Mouse (Mus musculus): ENCODE measurements at regions not wholly inside any gene's neighbourhood (a gene's known extent, or its start where the extent isn't known, plus 50 kb on each side); places are given as distances from the start of the nearest gene placed in this dataset.

DNA sequence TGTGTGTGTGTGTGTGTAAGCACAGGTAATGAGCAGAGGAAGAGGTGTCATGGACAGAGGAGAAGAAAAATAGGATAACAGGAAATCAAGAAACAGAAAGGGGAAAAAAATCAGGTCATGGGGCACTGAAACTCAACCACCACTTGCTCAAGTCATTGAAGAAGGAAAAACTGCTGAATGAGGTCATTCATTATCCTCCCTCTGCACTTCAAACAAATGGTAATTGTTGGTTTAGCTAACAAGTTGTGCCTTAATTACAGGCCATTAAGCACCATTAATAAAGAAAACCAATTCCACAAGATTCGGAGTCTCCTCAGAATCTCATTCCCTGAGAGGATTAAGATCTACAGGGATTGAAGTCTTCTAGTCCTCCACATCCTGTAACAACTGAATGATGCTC is 266.5 kb upstream of the Trib2 start:
- in situ Hi-C loops (cut with MboI, MseI), result no loop called here

- in situ Hi-C loops (cut with MboI, MseI), result no loop called here
Measured at GRCm38 (mm10) chr12:16077215-16077614, 260.5 kb upstream of the Trib2 start.

DNA sequence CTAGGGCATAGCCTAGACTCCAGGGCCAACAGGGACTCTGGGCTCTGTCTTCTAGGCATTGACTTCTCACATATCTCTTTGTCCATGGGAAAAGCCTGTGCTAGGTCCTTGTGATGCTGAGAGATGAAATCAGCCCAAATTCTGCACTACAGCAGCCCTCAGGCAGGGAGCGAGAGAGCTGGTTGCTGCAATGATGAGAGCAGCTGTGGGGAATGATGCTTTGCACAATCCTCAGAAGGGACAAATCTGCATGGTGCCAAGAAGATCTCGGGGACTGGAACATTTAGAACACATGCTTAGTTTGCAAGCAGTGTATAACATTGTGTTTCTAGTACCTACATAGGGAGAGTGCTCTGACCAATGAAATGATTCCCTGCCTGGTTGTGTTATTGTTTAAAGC is 259.2 kb upstream of the Trib2 start:
- in situ Hi-C loops (cut with MboI, MseI), result no loop called here

- in situ Hi-C loops (cut with MboI, MseI), result no loop called here
Measured at GRCm38 (mm10) chr12:16068940-16069339, 252.2 kb upstream of the Trib2 start.

- in situ Hi-C loops (cut with MboI, MseI), result loop anchor here (5.0 kb wide), 1 partner anchor 45 kb away; no protein-coding TSS in a partner anchor
Measured at GRCm38 (mm10) chr12:16062689-16063088, 246.0 kb upstream of the Trib2 start.

DNA sequence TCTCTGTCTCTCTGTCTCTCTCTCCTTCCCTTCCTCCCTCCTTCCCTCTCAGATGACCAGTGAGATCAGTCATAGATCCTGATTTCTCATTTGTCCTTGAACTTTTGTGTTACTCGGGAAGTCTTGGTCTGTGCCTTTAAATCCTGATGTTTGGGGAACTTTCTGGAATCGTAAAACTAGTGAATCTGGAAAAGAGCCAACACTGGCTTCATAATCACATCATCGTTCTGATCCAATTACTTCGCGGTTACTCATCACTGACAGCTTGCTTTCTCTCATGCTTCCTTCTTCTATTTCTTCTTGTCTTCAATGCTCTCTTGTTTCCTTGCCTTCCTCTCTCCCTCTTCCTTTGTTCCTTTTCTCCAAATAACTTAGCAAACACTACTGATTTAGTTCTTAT is 243.7 kb upstream of the Trib2 start:
- in situ Hi-C loops (cut with MboI, MseI), result loop anchor here (5.0 kb wide), 1 partner anchor 47 kb away; no protein-coding TSS in a partner anchor

DNA sequence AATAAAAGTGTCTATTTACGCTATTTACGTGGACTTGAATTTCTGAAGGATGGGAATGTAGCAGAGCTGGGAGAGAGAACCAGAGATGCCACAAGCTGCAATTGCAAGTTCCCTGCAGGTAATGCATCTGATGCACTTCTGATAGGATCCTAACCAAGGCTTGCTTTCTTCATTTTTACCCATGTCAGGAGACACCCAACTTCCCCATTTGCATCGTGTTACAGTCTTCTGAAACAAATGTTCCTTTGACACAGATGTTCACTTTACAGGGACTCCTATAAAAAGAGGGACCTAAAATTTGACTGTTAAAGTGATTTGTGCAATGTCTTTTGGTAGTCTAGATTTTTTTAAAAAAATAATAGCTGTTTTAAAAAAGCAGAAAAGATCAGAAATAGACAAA is 241.5 kb upstream of the Trib2 start:
- in situ Hi-C loops (cut with MboI, MseI), result no loop called here

- in situ Hi-C loops (cut with MboI, MseI), result no loop called here
Measured at GRCm38 (mm10) chr12:16056831-16057230, 240.1 kb upstream of the Trib2 start.

GRCm38 (mm10) chr12:16056216-16056615 is 239.5 kb upstream of the Trib2 start:
- in situ Hi-C loops (cut with MboI, MseI), result no loop called here

GRCm38 (mm10) chr12:16054591-16054990 is 237.9 kb upstream of the Trib2 start:
- in situ Hi-C loops (cut with MboI, MseI), result no loop called here

- in situ Hi-C loops (cut with MboI, MseI), result no loop called here
Measured at GRCm38 (mm10) chr12:16053735-16054134, 237.0 kb upstream of the Trib2 start.

DNA sequence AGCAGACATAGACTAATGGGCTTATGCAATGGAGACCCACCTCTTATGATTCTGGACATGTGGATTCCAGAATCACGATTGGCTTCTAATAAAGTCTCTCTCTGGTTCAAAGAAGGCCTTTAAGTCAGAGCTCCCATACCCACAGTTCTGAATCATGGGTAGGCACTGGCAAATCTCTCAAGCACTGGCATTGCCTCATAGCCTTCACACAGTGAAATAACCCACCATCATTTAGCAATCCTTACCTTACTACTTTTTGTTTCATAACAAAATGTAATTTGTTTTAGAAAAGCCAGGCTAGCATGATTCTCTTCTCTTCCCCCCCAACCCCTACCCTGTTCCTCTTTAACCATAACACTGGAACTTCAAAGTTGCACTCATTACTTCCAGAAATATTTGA is 236.3 kb upstream of the Trib2 start:
- in situ Hi-C loops (cut with MboI, MseI), result no loop called here

DNA sequence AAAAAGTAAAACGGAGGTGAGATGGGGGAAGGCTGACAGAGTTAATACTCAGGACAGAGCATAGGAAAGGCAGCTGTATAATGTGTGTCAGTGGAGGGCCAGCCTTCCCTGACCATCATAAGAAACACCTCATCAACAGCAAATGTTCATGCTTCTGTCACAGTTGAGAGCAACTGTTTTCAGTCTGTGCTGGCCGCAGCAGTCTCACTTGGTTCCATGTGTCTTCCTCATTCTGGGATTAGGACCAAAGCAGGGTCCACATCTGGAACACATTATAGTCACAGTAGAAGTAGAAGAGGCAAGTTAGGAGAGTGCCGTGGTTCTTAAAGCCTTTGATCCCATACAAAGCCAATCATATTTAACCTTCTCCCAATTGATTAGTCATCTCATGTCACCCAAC is 235.6 kb upstream of the Trib2 start:
- in situ Hi-C loops (cut with MboI, MseI), result no loop called here

- in situ Hi-C loops (cut with MboI, MseI), result no loop called here
Measured at GRCm38 (mm10) chr12:16051439-16051838, 234.7 kb upstream of the Trib2 start.

- in situ Hi-C loops (cut with MboI, MseI), result no loop called here
Measured at GRCm38 (mm10) chr12:16049545-16049944, 232.8 kb upstream of the Trib2 start.

DNA sequence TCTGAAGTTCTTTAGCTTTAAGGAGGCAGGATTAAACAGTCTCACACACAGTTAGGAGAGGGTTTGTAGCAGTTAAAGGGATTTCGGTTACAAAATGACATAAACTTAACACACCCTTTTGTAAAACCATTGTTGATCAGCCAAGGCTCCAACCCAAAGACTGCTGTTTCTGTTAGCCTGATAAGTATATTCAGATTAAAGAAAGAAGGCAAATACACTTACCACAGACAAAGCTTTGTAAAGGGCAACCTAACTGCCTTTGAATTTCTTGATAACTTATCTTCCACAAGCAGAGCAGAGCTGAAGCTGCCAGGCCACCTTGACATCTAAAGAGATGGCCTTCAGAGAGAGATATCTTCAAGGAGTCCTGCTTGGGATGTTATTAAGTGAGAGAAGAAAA is 229.9 kb upstream of the Trib2 start:
- in situ Hi-C loops (cut with MboI, MseI), result no loop called here

DNA sequence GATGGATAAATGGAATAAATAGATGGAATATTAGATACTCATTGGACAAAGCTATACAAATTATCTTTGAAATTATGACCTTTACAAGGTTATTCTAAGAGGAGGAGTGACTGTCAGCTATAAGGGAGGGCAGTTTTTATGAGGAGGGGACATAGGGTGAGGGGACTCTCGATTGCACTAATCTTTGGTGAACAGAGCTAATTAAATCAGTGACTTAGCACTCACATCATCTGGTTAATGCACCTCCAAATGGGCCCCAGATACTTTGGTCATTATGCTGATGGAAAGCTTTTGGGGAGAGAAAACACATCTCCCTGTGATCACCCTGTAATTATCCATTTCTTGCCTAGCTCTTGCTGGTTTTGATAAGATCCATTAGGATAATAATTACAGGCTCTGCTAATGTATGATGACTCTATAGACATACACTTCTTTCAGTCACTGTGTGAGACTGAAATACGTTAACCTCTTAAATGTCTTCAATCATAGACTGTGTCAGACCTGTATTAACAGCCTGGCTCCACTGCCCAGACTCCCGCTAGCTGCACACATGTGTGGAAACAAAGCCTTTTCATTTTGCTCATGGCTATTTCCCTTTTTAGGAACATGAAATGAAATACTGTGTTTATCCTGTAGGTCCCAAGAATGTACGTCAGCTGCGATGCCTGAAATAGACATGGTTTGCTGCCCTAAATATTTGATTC is 229.2 kb upstream of the Trib2 start:
- in situ Hi-C loops (cut with MboI, MseI), result no loop called here

DNA sequence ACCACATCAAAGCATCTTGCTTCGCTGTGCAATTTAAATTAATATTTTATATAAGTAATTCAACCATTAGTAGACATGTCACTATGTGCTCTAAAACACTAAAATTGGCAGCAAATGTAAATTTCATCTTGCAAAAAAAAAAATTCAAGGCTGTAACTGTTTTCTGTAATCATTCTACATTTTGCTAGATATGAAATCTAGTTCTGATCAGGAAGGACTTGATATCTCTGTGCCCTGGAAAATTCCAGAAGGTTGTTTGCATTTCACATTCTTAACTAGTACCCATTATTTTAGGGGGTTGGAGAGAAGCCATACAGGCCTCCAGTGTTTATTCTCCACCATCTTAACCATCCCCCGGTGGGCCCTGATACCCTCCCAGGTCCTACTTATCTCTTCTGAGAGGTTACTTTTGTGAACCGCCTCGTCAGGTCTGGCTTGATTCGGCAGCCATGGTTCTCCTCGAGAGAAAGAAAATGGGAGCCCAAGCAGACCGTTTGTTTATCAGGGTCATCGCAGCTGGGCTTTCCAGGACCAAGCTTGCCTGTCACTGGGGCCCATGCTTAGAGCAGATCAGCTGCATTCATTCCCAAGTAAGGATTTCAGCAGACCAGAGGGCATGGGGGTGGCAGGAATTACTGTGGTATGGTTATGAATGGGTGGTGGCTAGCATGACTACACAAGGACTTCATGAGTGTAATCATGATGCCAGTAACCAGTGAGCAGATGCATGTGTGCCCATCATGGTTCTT is 226.9 kb upstream of the Trib2 start:
- in situ Hi-C loops (cut with MboI, MseI), result no loop called here

DNA sequence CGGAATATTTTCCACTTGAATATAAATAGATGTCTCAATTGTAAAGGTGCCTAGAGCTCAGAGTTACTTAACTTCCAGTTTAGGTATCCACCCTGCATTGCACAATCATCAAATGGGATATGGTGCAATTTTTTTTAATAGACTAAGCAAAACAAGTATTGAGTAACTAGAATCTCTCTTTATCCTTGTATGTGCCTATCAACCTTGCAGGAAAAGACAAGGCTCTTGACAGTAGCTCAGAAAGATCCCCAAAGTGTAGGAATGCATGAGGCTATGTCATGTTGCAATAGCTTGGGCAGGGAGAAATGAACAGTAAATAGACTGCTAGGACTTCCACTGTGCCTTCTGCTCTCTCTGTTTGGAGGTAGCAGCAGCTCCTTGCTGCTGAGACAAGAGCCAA is 225.6 kb upstream of the Trib2 start:
- in situ Hi-C loops (cut with MboI, MseI), result no loop called here

GRCm38 (mm10) chr12:16041129-16041528 is 224.4 kb upstream of the Trib2 start:
- in situ Hi-C loops (cut with MboI, MseI), result no loop called here

DNA sequence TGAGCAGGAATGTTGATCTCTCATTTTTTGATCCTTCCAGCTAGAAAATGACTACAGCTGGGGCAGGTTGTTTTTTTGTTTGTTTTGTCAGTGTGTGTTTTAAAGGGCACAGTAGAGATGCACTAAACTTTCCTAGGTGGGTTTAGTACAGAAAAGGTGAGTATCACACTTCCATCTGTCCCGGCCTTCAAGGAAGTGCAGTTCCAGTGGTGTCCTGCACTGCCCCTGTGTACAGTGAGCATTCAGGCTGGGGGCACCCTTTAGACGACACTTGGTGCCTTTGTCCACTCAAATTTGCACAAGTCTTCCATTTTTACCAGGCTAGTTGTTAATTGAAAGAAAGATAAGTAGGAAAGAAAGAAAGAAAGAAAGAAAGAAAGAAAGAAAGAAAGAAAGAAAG is 218.8 kb upstream of the Trib2 start:
- in situ Hi-C loops (cut with MboI, MseI), result no loop called here

GRCm38 (mm10) chr12:16034691-16035515 is 218.2 kb upstream of the Trib2 start:
- in situ Hi-C loops (cut with MboI, MseI), result no loop called here
